Mouse (Mus musculus) small intestine, adult 2 months (tissue): ENCODE measurements at regions not wholly inside any gene's neighbourhood (a gene's known extent, or its start where the extent isn't known, plus 50 kb on each side); places are given as distances from the start of the nearest gene placed in this dataset.

Experiments
- CTCF ChIP-seq: fragments of 200-500 bp; IDR thresholded peaks from 2 replicates; pipeline ENCODE4 v1.5.1; 2012; ENCODE audit warnings: low read depth, mild to moderate bottlenecking, control low read depth, inconsistent platforms, low read length, moderate library complexity, mixed read lengths; ENCODE audit not compliant: insufficient replicate concordance, insufficient read length; ENCODE audit errors: extremely low read depth
- POLR2A ChIP-seq: fragments of 200-500 bp; IDR thresholded peaks from 2 replicates; pipeline ENCODE4 v1.6.1; 2012; ENCODE audit warnings: low read depth, mild to moderate bottlenecking, control low read depth, inconsistent platforms, low read length, moderate library complexity

DNA sequence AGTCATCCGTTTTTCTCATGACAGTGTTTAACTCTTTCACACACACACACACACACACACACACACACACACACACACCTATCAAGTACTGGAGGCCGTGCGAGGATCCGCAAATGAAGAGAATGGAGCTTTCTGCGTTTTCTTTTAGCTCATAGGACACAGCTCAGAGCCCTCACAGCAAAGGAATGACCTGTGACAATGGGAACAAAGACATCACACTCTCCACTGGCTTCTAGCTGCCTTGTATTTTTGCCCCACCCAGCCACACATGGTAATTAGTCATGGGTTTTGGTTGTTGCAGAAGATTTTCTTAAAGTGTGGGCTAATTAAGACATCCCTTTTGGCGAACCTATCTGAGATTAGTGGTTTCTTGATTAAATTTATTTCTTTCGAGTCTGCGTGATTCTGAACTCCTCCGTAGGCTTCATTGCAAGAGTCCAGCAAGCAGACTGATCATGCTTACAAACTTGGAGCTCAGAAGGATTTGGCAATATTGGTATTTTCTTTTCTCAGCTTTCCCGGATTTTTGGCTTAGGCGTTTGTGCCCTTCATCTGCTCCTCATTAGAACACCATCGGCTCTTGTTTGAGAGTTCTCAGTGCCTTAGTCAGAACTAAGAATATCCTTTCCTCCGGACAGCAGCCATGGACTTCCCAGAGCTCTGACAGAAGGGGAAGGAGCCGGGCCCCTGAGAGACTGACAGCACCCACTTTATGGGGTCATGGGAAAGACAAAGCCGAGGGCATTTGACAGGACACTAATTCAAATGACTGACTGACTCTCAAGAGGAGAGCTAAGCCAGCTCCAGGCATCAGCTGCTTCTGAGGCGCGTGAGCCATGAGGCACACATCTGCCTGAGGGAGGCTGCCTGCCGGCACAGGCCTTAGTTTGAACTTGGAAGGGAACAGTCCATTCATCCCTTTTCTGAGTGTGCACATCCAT lies 158.8 kb downstream of the Cxcl12 start:
- TF ChIP-seq CTCF (no peak), POLR2A (no peak)
